ENCODE assay signal across 1 mouse cellular context in the genomic region with DNA sequence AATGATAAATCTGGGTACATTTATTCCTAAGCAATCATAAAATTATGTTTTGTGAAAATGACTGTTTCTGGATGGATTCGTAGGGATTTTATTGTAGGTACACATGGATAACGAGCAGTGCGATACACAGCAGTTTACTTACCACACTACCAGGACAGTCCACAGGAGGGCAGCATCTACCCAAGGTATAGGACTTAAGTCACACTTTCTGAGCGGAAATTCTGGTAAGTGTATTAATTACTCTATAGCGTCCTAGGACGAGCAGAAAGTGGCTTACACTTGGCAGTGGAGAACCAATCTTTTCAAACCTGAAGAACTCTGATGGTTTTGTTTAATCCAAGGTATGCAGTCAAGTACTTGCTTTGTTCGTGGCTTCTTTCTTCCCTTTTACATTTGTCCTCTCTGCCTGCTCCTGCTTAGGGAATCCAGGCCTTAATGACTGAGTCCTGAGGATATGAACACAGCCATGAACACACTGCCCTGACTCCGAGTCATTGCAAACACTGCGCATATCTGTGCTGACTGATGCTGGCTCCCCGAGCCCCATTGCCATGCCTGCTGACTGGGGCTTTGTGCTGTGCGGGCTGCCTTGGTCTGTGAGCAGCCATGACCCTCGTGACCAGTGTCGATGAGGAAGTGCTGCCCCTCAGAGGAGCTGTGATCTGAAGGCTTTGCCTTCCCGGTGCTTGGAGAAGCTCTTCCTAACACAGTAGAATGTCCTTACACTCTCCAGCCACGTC.
A peak's percentile ranks its signal among the peaks of the same experiment; 100 is the strongest.
TF ChIP-seq lines count a peak whose summit lies in the region.

No protein-coding gene starts in this region.

TF ChIP-seq in CH12.LX, 34 proteins besides CTCF, POLR2A, EP300 and RAD21 (continued from another document):
- TF ChIP-seq MAZ (IDR thresholded peaks at IDR 0.05; ENCODE audit: low read depth, low read length) = no peak
- TF ChIP-seq IRF4 (IDR thresholded peaks at IDR 0.05; ENCODE audit: low read depth, low read length) = peak; percentile 22; the same call in 1 of the 2 replicates
- no peak for TF ChIP-seq JUN (IDR thresholded peaks at IDR 0.05; ENCODE audit: insufficient read depth, low read depth, low read length)
TF ChIP-seq in CH12.LX: peak in this region for 7.
